Mouse (Mus musculus) c-Kit-positive CD71-positive TER-119-positive erythroid progenitor cells, embryonic 14.5 days (primary cell): Measurements from ENCODE around the gene Rbfox1.

ENCODE experiments used
- DNase-seq: peaks from one replicate; pipeline ENCODE4 v3.0.0-alpha.2; 2013; ENCODE audit warnings: low spot score

Rbfox1 gene

GRCm38 (mm10) chr16:6212916-6213315, 327.8 kb downstream of the Rbfox1 start:
- DNase-seq = no peak

- DNase-seq = no peak
These were observed 342.3 kb downstream of the Rbfox1 start for GRCm38 (mm10) chr16:6227449-6227848.

- DNase-seq = no peak
These were observed 347.8 kb downstream of the Rbfox1 start for GRCm38 (mm10) chr16:6232966-6233365.

GRCm38 (mm10) chr16:6241393-6241792, 356.2 kb downstream of the Rbfox1 start:
- no peak for DNase-seq

- no peak for DNase-seq
These were observed 357.3 kb downstream of the Rbfox1 start for GRCm38 (mm10) chr16:6242468-6242867.

GRCm38 (mm10) chr16:6247569-6247968, 362.4 kb downstream of the Rbfox1 start:
- DNase-seq = no peak

GRCm38 (mm10) chr16:6264557-6264956, 379.4 kb downstream of the Rbfox1 start:
- no peak for DNase-seq

- no peak for DNase-seq
These were observed 380.5 kb downstream of the Rbfox1 start for GRCm38 (mm10) chr16:6265610-6266009.

GRCm38 (mm10) chr16:6271596-6272370, 386.6 kb downstream of the Rbfox1 start:
- no peak for DNase-seq

- DNase-seq = no peak
These were observed 398.3 kb downstream of the Rbfox1 start for GRCm38 (mm10) chr16:6283496-6283895.

- DNase-seq = no peak
These were observed 399.2 kb downstream of the Rbfox1 start for GRCm38 (mm10) chr16:6284317-6284716.

GRCm38 (mm10) chr16:6287699-6288098, 402.5 kb downstream of the Rbfox1 start:
- no peak for DNase-seq

- DNase-seq = no peak
These were observed 415.0 kb downstream of the Rbfox1 start for GRCm38 (mm10) chr16:6300112-6300511.

GRCm38 (mm10) chr16:6303082-6303481, 417.9 kb downstream of the Rbfox1 start:
- no peak for DNase-seq

GRCm38 (mm10) chr16:6309940-6310339, 424.8 kb downstream of the Rbfox1 start:
- no peak for DNase-seq

GRCm38 (mm10) chr16:6310744-6311678, 425.9 kb downstream of the Rbfox1 start:
- no peak for DNase-seq

GRCm38 (mm10) chr16:6313689-6314088, 428.5 kb downstream of the Rbfox1 start:
- no peak for DNase-seq

GRCm38 (mm10) chr16:6324832-6325231, 439.7 kb downstream of the Rbfox1 start:
- DNase-seq = no peak

GRCm38 (mm10) chr16:6331400-6331939, 446.3 kb downstream of the Rbfox1 start:
- DNase-seq = no peak

GRCm38 (mm10) chr16:6333273-6333672, 448.1 kb downstream of the Rbfox1 start:
- no peak for DNase-seq

- no peak for DNase-seq
These were observed 462.9 kb downstream of the Rbfox1 start for GRCm38 (mm10) chr16:6348103-6348502.

- no peak for DNase-seq
These were observed 463.6 kb downstream of the Rbfox1 start for GRCm38 (mm10) chr16:6348581-6349241.
